Mouse (Mus musculus) stomach, postnatal 0 days (tissue): Measurements from ENCODE around the gene Guca2a. TPM values are rescaled to one million over a fixed set of nuclear protein-coding genes. Genes with fewer than 3 reads are reported as not detected.

Experiments
- ATAC-seq: fragments of 200-750 bp; cut with Nextera tagmentation; 2 replicates; pipeline ENCODE4 v1.8.0; 2017; ENCODE audit not compliant: low FRiP score, low TSS enrichment
- DNase-seq: peaks from one replicate; pipeline ENCODE4 v3.0.0-alpha.2; 2016; ENCODE audit warnings: low spot score
- H3K27ac ChIP-seq: fragments of 300-500 bp; sonication (generic); replicated peaks from 2 replicates; pipeline ENCODE4 v1.5.1; 2014; ENCODE audit warnings: mild to moderate bottlenecking, control low read depth
- H3K27me3 ChIP-seq: fragments of 300-500 bp; sonication (generic); 2 replicates; pipeline ENCODE4 v1.6.1; 2014; ENCODE audit warnings: low read length; ENCODE audit not compliant: control insufficient read depth, insufficient read depth
- H3K36me3 ChIP-seq: fragments of 300-500 bp; sonication (generic); 2 replicates; pipeline ENCODE4 v1.6.1; 2014; ENCODE audit warnings: low read length, mixed read lengths; ENCODE audit not compliant: control insufficient read depth, insufficient read depth
- H3K4me1 ChIP-seq: fragments of 300-500 bp; sonication (generic); replicated peaks from 2 replicates; pipeline ENCODE4 v1.6.1; 2014; ENCODE audit warnings: antibody characterized with exemption; ENCODE audit not compliant: control insufficient read depth, insufficient read depth
- H3K4me2 ChIP-seq: fragments of 300-500 bp; sonication (generic); replicated peaks from 2 replicates; pipeline ENCODE4 v1.6.1; 2014; ENCODE audit warnings: low read depth, mild to moderate bottlenecking, control low read depth, moderate library complexity
- H3K4me3 ChIP-seq: fragments of 300-500 bp; sonication (generic); 2 replicates; pipeline ENCODE4 v1.5.1; 2014; ENCODE audit warnings: low read depth, low read length, control low read depth
- H3K9ac ChIP-seq: fragments of 300-500 bp; sonication (generic); 2 replicates; pipeline ENCODE4 v1.6.1; 2014; ENCODE audit warnings: mild to moderate bottlenecking, low read length, control low read depth, mixed read lengths
- H3K9me3 ChIP-seq: fragments of 300-500 bp; sonication (generic); 2 replicates; pipeline ENCODE4 v1.6.1; 2016; ENCODE audit warnings: low read length; ENCODE audit not compliant: control insufficient read depth
- CTCF ChIP-seq: IDR thresholded peaks from 2 replicates; pipeline ENCODE4 v1.5.1; 2016; ENCODE audit warnings: antibody characterized with exemption, low read depth, mild to moderate bottlenecking, moderate library complexity
- EP300 ChIP-seq: optimal IDR thresholded peaks from 2 replicates; pipeline ENCODE3; 2016; ENCODE audit warnings: antibody characterized with exemption
- WGBS: fragments of 180-500 bp; shearing (Covaris S2); extraction: QIAGEN DNeasy Blood & Tissue Kit; methylation state at CpG from one replicate; pipeline ENCODE4 v1.1.7; 2014; 5-methylcytosine and 5-hydroxymethylcytosine counted together
- polyA plus RNA-seq: library from polyadenylated mRNA; unstranded; fragments of >200 nt; fragmentation: Nextera tagmentation; extraction: Ambion mirVana; gene quantifications from 2 replicates; pipeline ENCODE4 v1.2.1, GENCODE M21; 2015

The Guca2a gene
- polyA plus RNA-seq, 1 experiment from 2014 or later: 1.0 TPM

GRCm38 (mm10) chr4:119669356-119670209 lies 32.1 kb downstream of the Guca2a start:
- Histone ChIP-seq H3K4me2 (no peak overlapping the region), H3K27ac (no peak overlapping the region), H3K4me1 (no peaks in the 10 kb centered on the region), H3K27me3 (no peaks in the 10 kb centered on the region), H3K9me3 (no peaks in the 10 kb centered on the region), H3K4me3 (no peak overlapping the region), H3K36me3 (no peaks in the 10 kb centered on the region), H3K9ac (no peak overlapping the region)
- no peak for DNase-seq
- ATAC-seq: no peak
- WGBS: 77% methylated on average over 10 of the region's 10 CpGs
- TF ChIP-seq EP300 (no peak), CTCF (no peak)

DNA sequence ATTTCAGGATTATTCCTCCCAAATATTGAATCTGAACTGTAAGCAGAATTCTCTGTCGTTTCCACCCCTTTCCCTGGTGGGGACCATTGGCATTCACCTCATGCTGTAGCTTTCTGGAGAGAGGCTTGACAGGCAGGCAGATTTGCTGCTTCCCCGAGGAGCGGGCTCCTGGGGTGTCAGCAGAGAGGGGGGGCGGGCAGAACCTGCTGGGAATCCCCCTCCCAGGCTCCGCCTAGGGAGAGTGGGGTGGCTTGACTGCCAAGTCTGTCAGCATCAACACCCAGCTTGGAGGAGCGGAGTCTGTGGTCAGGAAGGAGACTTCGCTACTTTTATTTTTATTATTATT lies 32.7 kb downstream of the Guca2a start:
- DNase-seq: no peak
- no peak for ATAC-seq
- Histone ChIP-seq H3K9ac (no peak overlapping the region), H3K27me3 (no peaks in the 10 kb centered on the region), H3K9me3 (no peaks in the 10 kb centered on the region), H3K27ac (no peak overlapping the region), H3K36me3 (no peaks in the 10 kb centered on the region), H3K4me1 (no peaks in the 10 kb centered on the region), H3K4me2 (no peak overlapping the region), H3K4me3 (no peak overlapping the region)
- no peak for TF ChIP-seq CTCF
- TF ChIP-seq EP300: no peak
- 47% methylated on average over 7 of the region's 7 CpGs for WGBS

- no peaks in the 10 kb centered on the region for H3K9me3 ChIP-seq
- TF ChIP-seq CTCF: no peak
- TF ChIP-seq EP300: no peak
- H3K4me2 ChIP-seq: no peak overlapping the region
- H3K27ac ChIP-seq: no peak overlapping the region
- ATAC-seq: no peak
- H3K27me3 ChIP-seq: no peaks in the 10 kb centered on the region
- H3K4me3 ChIP-seq: no peak overlapping the region
- DNase-seq: no peak
- no peak overlapping the region for H3K9ac ChIP-seq
- H3K4me1 ChIP-seq: no peaks in the 10 kb centered on the region
- WGBS: 86% methylated on average over 6 of the region's 6 CpGs
- H3K36me3 ChIP-seq: no peaks in the 10 kb centered on the region
These were observed 33.2 kb downstream of the Guca2a start for GRCm38 (mm10) chr4:119670736-119671135.

- no peaks in the 10 kb centered on the region for H3K36me3 ChIP-seq
- no peak overlapping the region for H3K9ac ChIP-seq
- H3K27me3 ChIP-seq: no peaks in the 10 kb centered on the region
- TF ChIP-seq CTCF (no peak), EP300 (no peak)
- no peak overlapping the region for H3K4me3 ChIP-seq
- no peaks in the 10 kb centered on the region for H3K4me1 ChIP-seq
- no peak overlapping the region for H3K4me2 ChIP-seq
- H3K9me3 ChIP-seq: no peaks in the 10 kb centered on the region
- ATAC-seq (no peak), DNase-seq (no peak)
- H3K27ac ChIP-seq: no peak overlapping the region
- 89% methylated on average over 9 of the region's 9 CpGs for WGBS
These were observed 33.7 kb downstream of the Guca2a start for GRCm38 (mm10) chr4:119671164-119671563.

- peak; percentile 31 for DNase-seq
- Histone ChIP-seq H3K9ac (no peak overlapping the region), H3K4me3 (no peak overlapping the region), H3K27me3 (no peaks in the 10 kb centered on the region), H3K27ac (no peak overlapping the region), H3K4me1 (no peaks in the 10 kb centered on the region), H3K36me3 (no peaks in the 10 kb centered on the region), H3K9me3 (no peaks in the 10 kb centered on the region), H3K4me2 (no peak overlapping the region)
- WGBS: 22% methylated on average over 5 of the region's 5 CpGs
- TF ChIP-seq CTCF (peak; percentile 58), EP300 (no peak)
- ATAC-seq: no peak
These were observed 35.2 kb downstream of the Guca2a start for GRCm38 (mm10) chr4:119672685-119673084.

DNA sequence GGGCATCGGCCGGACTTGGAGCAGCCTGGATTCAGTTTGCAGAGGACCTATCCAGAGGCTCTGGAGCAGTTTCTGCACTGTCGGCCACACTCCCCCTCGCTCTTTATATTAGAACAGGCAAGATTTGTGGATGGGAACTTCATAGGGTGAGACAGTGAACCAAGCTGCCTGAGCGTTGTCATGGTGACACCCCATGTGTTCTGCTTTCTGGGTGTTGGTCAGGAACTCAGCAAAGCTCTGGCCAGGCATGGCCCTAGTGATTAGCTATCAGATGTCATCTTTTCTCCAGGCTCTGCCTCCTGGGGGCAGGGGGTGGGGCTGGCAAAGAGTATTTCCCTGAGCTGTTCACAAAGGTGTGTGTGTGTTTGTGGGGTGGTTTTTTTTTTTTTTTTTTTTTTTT lies 45.1 kb downstream of the Guca2a start:
- DNase-seq (no peak), ATAC-seq (no peak)
- H3K9ac ChIP-seq: no peak overlapping the region
- TF ChIP-seq EP300 (no peak), CTCF (no peak)
- H3K36me3 ChIP-seq: no peaks in the 10 kb centered on the region
- 68% methylated on average over 5 of the region's 5 CpGs for WGBS
- H3K4me1 ChIP-seq: no peaks in the 10 kb centered on the region
- H3K4me3 ChIP-seq: no peak overlapping the region
- no peak overlapping the region for H3K27ac ChIP-seq
- no peaks in the 10 kb centered on the region for H3K27me3 ChIP-seq
- no peak overlapping the region for H3K4me2 ChIP-seq
- H3K9me3 ChIP-seq: no peaks in the 10 kb centered on the region
